Mouse (Mus musculus): ENCODE results near the gene Gdf3. TPM values are rescaled to one million over a fixed set of nuclear protein-coding genes. Genes with fewer than 3 reads are reported as not detected.

Gene Gdf3
- total RNA-seq, 4 experiments from 2014 or later, result not detected

DNA sequence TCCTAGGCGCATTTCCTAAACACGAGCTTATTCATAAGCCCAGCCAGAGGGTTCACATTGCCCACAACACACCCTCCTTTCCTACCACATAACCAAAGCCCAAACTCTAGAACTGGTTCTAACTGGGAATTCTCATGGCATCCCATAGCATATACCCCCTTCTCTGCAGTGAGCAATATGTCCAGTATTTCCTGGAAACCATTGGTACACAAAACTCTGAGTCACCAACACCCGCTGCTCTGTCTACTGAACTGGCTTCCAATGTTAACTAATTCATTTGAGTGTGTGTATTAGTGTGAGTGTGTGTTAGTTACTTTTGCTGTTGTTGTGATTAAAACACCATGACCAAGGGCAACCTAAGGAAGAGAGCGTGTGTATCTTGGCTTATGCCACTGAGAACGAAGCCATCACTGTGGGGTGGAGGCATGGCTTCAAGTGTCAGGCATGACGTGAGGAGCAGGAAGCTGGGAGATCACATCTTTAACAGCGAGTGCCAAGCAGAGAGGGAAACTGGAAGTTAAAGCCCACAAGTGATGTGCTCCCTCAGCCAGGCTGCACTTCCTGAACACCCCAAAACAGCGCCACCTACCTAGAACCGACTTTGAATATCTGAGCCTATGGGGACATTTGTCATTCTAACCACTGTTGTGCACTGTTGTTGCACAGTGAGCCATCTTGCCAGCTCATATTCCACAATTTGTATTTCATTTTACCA lies 44.7 kb downstream of the Gdf3 start:
- no peak for DNase-seq (ENCODE audit: low spot score in 2 of 2)

DNA sequence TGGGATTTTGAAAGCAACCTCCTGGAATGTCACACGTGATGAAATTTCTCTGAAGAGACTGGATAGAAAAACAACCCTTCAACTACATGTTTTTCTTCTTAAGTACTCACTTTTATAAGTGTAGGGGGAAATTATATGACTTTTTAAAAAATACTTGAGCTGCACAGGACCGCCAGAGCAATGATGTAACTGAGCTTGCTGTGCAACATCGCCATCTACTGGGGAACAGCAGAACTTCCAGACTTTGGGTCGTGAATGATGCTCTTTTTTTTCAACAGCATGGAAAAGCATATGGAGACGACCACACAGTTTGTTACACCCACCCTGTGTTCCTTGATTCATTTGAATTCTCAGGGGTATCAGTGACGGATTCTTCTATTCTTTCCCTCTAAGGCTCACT lies 47.4 kb downstream of the Gdf3 start:
- DNase-seq (ENCODE audit: low spot score in 2 of 2), result peak; percentile 32 to 70

DNA sequence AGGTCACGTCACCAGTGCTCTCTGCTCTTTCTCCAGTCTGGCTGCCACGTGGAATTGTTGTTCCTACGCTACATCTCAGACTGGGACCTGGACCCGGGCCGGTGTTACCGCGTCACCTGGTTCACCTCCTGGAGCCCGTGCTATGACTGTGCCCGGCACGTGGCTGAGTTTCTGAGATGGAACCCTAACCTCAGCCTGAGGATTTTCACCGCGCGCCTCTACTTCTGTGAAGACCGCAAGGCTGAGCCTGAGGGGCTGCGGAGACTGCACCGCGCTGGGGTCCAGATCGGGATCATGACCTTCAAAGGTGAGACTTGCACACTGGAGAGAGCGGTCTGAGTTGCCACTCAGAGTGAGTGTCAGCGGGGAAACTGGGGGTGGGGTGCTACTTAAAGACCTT lies 48.9 kb downstream of the Gdf3 start:
- no peak for DNase-seq (ENCODE audit: low spot score in 2 of 2)

DNA sequence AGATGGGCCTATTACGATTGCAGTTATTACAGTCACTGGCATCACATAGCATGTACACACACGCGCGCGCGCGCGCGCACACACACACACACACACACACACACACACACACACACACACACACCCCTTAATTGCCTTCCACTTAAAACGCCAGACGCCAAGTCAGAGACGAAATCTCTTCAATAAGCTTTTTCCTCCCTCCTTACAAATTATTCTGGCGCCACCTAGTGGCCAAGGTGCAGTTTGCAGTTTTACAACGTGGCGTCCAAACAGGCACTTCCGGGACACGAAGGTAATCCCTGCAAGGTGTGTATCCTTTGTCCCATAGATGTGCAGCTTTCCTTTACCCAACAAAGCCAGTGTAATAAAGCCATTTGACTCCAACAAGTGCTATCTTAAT lies 49.5 kb downstream of the Gdf3 start:
- DNase-seq (ENCODE audit: low spot score in 2 of 2), result peak; percentile 29 to 60

DNA sequence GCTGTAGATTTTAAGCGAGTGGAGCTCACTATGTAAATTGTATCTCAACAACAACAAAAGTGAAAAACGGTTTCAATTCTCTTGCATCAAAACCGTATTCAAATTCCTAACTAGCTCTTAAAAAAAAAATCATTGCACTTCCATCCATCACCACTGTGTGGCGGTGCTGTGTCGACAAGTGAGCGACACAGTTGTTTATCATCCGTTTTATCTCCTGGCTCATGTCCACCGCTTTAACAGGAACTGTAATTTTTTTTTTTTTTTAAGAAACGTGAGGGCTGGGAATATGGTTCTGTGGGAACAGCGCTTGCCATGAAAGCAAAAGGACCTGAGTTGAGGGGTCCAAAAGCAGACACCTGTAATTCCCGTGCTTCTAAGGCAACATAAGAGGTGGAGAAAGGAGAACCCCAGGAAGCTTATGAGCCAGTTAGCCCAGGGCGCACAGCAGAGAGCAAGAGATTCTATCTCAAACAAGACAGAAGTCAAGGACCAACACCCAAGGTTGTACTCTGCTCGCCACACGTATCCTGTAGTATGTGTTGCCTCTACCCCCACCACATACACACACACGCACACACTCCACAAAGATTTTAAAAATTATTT lies 52.8 kb downstream of the Gdf3 start:
- DNase-seq (ENCODE audit: low spot score in 2 of 2), result peak; percentile 32 to 75

Other genes with a start within 250 kb of the Gdf3 start
- gene Rimklb, start 111.3 kb downstream of the Gdf3 start, total RNA-seq (2022), result 10 to 100 TPM; 49.8 to 78.3 (median 70.4) TPM
- gene Mfap5, start 104.2 kb downstream of the Gdf3 start, total RNA-seq (2022), result under 1 TPM in 2 of 4 experiments, not detected in 2; 0.31 to 0.40 TPM
- not detected for gene Aicda, start 56.3 kb downstream of the Gdf3 start, total RNA-seq (2022)
- 10 to 100 TPM in 1 of 4 experiments, 1 to 10 TPM in 3; 2.1 to 11.1 (median 4.4) TPM for gene Apobec1, start 7.6 kb downstream of the Gdf3 start, total RNA-seq (2022)
- gene Dppa3, start 16.3 kb upstream of the Gdf3 start, total RNA-seq (2022), result not detected
- under 1 TPM in 1 of 4 experiments, not detected in 3; 0.18 TPM for gene Nanog, start 97.4 kb upstream of the Gdf3 start, total RNA-seq (2022)
- 100 to 1,000 TPM in 2 of 4 experiments, 10 to 100 TPM in 2; 89.0 to 124 (median 100) TPM for gene Slc2a3, start 191.6 kb upstream of the Gdf3 start, total RNA-seq (2022)
- gene Foxj2, start 209.8 kb upstream of the Gdf3 start, total RNA-seq (2022), result 10 to 100 TPM; 26.8 to 29.2 (median 27.8) TPM
- 10 to 100 TPM in 1 of 4 experiments, 1 to 10 TPM in 1, under 1 TPM in 2; 0.66 to 11.6 (median 4.5) TPM for gene C3ar1, start 246.1 kb upstream of the Gdf3 start, total RNA-seq (2022)

All from layer of hippocampus, adult 8-10 months (tissue).